Mouse (Mus musculus): ENCODE data around the gene Zeb2. TPM values are rescaled to one million over a fixed set of nuclear protein-coding genes. Genes with fewer than 3 reads are reported as not detected.

The Zeb2 gene
- polyA plus RNA-seq, 1 experiment: 10.8 TPM

DNA sequence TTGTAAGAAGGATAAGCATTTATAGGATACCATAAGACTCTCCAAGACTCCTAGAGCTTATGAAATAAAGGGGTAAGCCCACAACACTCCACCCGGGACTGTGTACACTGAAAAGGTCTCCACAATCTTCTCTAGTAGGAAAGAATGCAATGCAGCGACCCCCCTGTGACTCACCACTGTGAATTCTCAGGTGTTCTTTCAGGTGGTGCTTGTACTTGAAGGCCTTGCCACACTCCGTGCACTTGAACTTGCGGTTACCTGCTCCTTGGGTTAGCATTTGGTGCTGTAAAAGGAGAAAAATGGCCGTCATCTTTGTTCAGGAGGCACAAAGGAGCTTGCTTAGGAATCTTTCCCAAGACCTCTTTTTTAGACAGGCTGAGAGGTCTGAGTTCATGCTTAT is 118.5 kb downstream of the Zeb2 start:
- Histone ChIP-seq H3ac (ENCODE audit: control insufficient read depth, insufficient read length) (no peak overlapping the region), H3K36me3 (ENCODE audit: control insufficient read depth, insufficient read depth) (peaks cover 61% of the 10 kb centered on the region), H3K4me2 (ENCODE audit: low read depth) (no peak overlapping the region), H3K79me2 (ENCODE audit: control insufficient read depth, insufficient read depth) (no peaks in the 10 kb centered on the region), H3K27me3 (ENCODE audit: control insufficient read depth, insufficient read depth, insufficient read length) (no peaks in the 10 kb centered on the region), H3K4me3 (no peak overlapping the region)
- TF ChIP-seq TCF12 (IDR thresholded peaks at IDR 0.05; ENCODE audit: insufficient read depth, poor library complexity, severe bottlenecking): no peak
- TF ChIP-seq POLR2AphosphoS2 (IDR thresholded peaks at IDR 0.05; ENCODE audit: insufficient read length, low read depth): no peak
- TF ChIP-seq MYOD1 (IDR thresholded peaks at IDR 0.05; ENCODE audit: control insufficient read depth in 1 of 3, insufficient read length in 2 of 3, low read depth in 2 of 3): no peak
- no peak for TF ChIP-seq POLR2A (IDR thresholded peaks at IDR 0.05; ENCODE audit: insufficient read length, low read depth)
- TF ChIP-seq CEBPB (IDR thresholded peaks at IDR 0.05; ENCODE audit: insufficient read depth, poor library complexity, severe bottlenecking): no peak

DNA sequence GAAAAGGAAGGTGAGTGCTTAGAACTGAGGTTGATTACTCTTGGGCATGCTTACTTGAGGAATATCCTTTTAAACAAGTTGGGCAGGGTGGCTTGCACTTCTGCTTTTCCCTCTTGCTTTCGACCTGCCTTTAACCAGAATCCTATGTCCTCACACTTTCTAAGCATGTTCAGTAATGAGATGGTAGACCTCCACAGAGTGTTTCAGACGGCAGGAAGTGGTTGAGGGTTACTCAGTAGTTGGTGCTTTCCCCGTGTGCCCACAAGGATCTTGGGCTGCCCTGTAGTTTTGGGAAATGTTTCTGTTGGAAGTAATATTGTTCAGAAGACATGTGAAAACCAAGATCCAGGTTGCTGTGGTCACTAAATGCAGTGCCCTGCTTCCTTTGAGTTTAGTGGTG is 135.5 kb downstream of the Zeb2 start:
- H3ac ChIP-seq (ENCODE audit: control insufficient read depth, insufficient read length): no peak overlapping the region
- peaks cover 3% of the 10 kb centered on the region for H3K36me3 ChIP-seq (ENCODE audit: control insufficient read depth, insufficient read depth)
- H3K4me2 ChIP-seq (ENCODE audit: low read depth): no peak overlapping the region
- H3K79me2 ChIP-seq (ENCODE audit: control insufficient read depth, insufficient read depth): no peaks in the 10 kb centered on the region
- TF ChIP-seq CEBPB (IDR thresholded peaks at IDR 0.05; ENCODE audit: insufficient read depth, poor library complexity, severe bottlenecking): no peak
- no peak for TF ChIP-seq MAX (IDR thresholded peaks at IDR 0.05; ENCODE audit: low read depth)
- TF ChIP-seq REST (IDR thresholded peaks at IDR 0.05; ENCODE audit: insufficient read depth, insufficient read length): no peak
- TF ChIP-seq MYOG (IDR thresholded peaks at IDR 0.05; ENCODE audit: control insufficient read depth in 1 of 3, insufficient read depth in 1 of 3, insufficient read length in 2 of 3, low read depth in 2 of 3): no peak
- TF ChIP-seq MYOD1 (IDR thresholded peaks at IDR 0.05; ENCODE audit: control insufficient read depth in 1 of 3, insufficient read length in 2 of 3, low read depth in 2 of 3): no peak
- TF ChIP-seq USF1 (IDR thresholded peaks at IDR 0.05; ENCODE audit: low read depth): no peak
- TF ChIP-seq POLR2AphosphoS2 (IDR thresholded peaks at IDR 0.05; ENCODE audit: insufficient read length, low read depth): no peak
- no peak for TF ChIP-seq POLR2A (IDR thresholded peaks at IDR 0.05; ENCODE audit: insufficient read length, low read depth)
- no peaks in the 10 kb centered on the region for H3K27me3 ChIP-seq (ENCODE audit: control insufficient read depth, insufficient read depth, insufficient read length)
- no peak overlapping the region for H3K4me3 ChIP-seq

DNA sequence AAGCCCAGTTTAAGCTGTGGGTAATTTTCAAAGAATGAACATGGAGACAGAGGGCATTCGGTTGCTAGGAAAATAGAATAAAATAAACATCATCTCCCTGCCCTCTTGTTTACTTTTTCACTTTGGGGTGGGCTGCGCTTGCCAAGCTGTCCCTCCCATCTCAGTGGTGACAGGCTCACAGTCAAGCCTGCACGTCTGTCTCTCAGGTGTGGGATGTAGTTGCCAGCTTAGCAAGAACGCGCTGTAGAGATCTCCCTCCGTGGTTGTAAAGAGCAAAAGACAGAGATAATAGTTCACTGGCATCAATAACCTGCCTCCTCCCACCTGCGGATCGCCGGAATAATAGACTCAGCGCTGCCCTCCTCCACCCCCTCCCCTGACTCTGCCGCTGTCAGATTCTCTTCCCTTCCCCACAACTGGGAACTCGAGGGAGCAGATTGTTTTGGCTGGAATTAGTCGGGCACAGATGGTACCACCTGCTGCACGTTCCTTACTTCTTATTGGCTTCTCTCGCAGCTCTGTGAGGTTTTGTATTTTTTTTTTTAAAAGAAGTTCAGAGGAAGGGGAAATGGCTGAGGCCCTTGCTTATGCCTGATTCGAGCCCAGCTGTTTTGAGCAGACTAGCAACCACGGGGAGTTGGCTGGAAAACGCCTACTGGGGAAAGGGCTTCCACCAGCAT is 138.0 kb downstream of the Zeb2 start:
- Histone ChIP-seq H3K4me3 (no peak overlapping the region), H3K27me3 (ENCODE audit: control insufficient read depth, insufficient read depth, insufficient read length) (no peaks in the 10 kb centered on the region), H3K79me2 (ENCODE audit: control insufficient read depth, insufficient read depth) (no peaks in the 10 kb centered on the region), H3K4me2 (ENCODE audit: low read depth) (no peak overlapping the region), H3ac (ENCODE audit: control insufficient read depth, insufficient read length) (no peak overlapping the region), H3K36me3 (ENCODE audit: control insufficient read depth, insufficient read depth) (no peaks in the 10 kb centered on the region)
- TF ChIP-seq MYOG (IDR thresholded peaks at IDR 0.05; ENCODE audit: control insufficient read depth in 1 of 3, insufficient read depth in 1 of 3, insufficient read length in 2 of 3, low read depth in 2 of 3) (peak in 1 of 3 experiments; percentile 7), MAX (IDR thresholded peaks at IDR 0.05; ENCODE audit: low read depth) (no peak)

DNA sequence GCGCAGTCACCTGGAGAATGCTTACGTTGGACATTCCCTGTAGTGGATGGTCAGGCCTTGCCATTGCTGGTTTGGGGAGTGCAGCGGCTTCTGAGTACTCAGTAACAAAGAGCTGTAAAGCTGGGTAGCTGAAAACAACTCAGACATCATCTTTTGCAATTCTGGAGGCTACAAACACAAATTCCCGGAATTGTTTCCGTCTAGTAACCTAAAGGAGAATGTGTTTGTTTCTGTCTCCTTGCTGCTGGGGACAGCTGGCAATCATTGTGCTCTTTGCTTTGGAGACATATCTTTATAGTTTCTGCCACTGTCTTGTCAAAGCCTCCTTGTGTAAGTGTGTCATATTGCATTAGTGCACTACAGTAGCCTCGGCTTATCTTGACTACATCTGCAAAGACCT is 139.2 kb downstream of the Zeb2 start:
- no peak for TF ChIP-seq CEBPB (IDR thresholded peaks at IDR 0.05; ENCODE audit: insufficient read depth, poor library complexity, severe bottlenecking)
- no peak for TF ChIP-seq TCF12 (IDR thresholded peaks at IDR 0.05; ENCODE audit: insufficient read depth, poor library complexity, severe bottlenecking)
- no peak for TF ChIP-seq USF1 (IDR thresholded peaks at IDR 0.05; ENCODE audit: low read depth)
- TF ChIP-seq REST (IDR thresholded peaks at IDR 0.05; ENCODE audit: insufficient read depth, insufficient read length): no peak
- no peak for TF ChIP-seq MYOG (IDR thresholded peaks at IDR 0.05; ENCODE audit: control insufficient read depth in 1 of 3, insufficient read depth in 1 of 3, insufficient read length in 2 of 3, low read depth in 2 of 3)
- no peak for TF ChIP-seq MAX (IDR thresholded peaks at IDR 0.05; ENCODE audit: low read depth)
- no peak for TF ChIP-seq POLR2A (IDR thresholded peaks at IDR 0.05; ENCODE audit: insufficient read length, low read depth)
- no peak for TF ChIP-seq TCF3 (IDR thresholded peaks at IDR 0.05; ENCODE audit: insufficient read length, low read depth)
- TF ChIP-seq POLR2AphosphoS2 (IDR thresholded peaks at IDR 0.05; ENCODE audit: insufficient read length, low read depth): no peak
- TF ChIP-seq E2F4 (IDR thresholded peaks at IDR 0.05; ENCODE audit: insufficient read depth): no peak
- TF ChIP-seq MYOD1 (IDR thresholded peaks at IDR 0.05; ENCODE audit: control insufficient read depth in 1 of 3, insufficient read length in 2 of 3, low read depth in 2 of 3): no peak
- TF ChIP-seq SRF (IDR thresholded peaks at IDR 0.05; ENCODE audit: control insufficient read depth, insufficient read length, low read depth): no peak

DNA sequence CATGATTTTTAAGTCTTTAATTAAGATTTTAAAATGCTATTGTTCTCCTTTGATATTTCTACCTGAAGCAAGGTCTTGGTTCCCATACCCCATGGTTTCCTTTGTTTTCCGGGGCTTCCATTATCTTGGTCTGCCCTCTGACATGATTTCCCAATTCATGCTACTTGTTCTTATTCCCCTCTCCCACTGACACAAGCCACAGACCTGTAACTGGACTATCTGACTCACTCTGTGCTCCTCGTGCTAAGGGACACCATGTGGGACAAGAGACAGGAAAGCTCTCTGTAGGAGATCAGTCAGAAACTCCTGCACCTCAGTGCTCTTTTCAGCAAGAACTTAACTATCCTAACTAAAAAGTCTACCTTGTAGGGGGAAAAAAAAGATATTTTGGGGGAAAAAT is 139.6 kb downstream of the Zeb2 start:
- peak overlapping the region; percentile 92 for H3K4me2 ChIP-seq (ENCODE audit: low read depth)
- H3K79me2 ChIP-seq (ENCODE audit: control insufficient read depth, insufficient read depth): no peaks in the 10 kb centered on the region
- no peaks in the 10 kb centered on the region for H3K36me3 ChIP-seq (ENCODE audit: control insufficient read depth, insufficient read depth)
- no peak overlapping the region for H3ac ChIP-seq (ENCODE audit: control insufficient read depth, insufficient read length)
- no peaks in the 10 kb centered on the region for H3K27me3 ChIP-seq (ENCODE audit: control insufficient read depth, insufficient read depth, insufficient read length)
- H3K4me3 ChIP-seq: no peak overlapping the region
- TF ChIP-seq SRF (IDR thresholded peaks at IDR 0.05; ENCODE audit: control insufficient read depth, insufficient read length, low read depth): no peak
- TF ChIP-seq CEBPB (IDR thresholded peaks at IDR 0.05; ENCODE audit: insufficient read depth, poor library complexity, severe bottlenecking): 0 out of 2 replicates have a peak, but pooled peaks have one; percentile 25
- TF ChIP-seq MYOG (IDR thresholded peaks at IDR 0.05; ENCODE audit: control insufficient read depth in 1 of 3, insufficient read depth in 1 of 3, insufficient read length in 2 of 3, low read depth in 2 of 3): no peak
- no peak for TF ChIP-seq MAX (IDR thresholded peaks at IDR 0.05; ENCODE audit: low read depth)
- no peak for TF ChIP-seq MYOD1 (IDR thresholded peaks at IDR 0.05; ENCODE audit: control insufficient read depth in 1 of 3, insufficient read length in 2 of 3, low read depth in 2 of 3)

More for the DNA sequence above, 139.2 kb downstream of the Zeb2 start:
- H3K4me3 ChIP-seq: no peak overlapping the region
- no peak overlapping the region for H3ac ChIP-seq (ENCODE audit: control insufficient read depth, insufficient read length)
- no peaks in the 10 kb centered on the region for H3K36me3 ChIP-seq (ENCODE audit: control insufficient read depth, insufficient read depth)
- H3K79me2 ChIP-seq (ENCODE audit: control insufficient read depth, insufficient read depth): no peaks in the 10 kb centered on the region
- H3K27me3 ChIP-seq (ENCODE audit: control insufficient read depth, insufficient read depth, insufficient read length): no peaks in the 10 kb centered on the region
- peak overlapping the region; percentile 92 for H3K4me2 ChIP-seq (ENCODE audit: low read depth)
